Mouse (Mus musculus): ENCODE results near the gene Rragd. TPM values are rescaled to one million over a fixed set of nuclear protein-coding genes. Genes with fewer than 3 reads are reported as not detected.

Rragd gene
- polyA plus RNA-seq, 1 experiment, result 14.9 TPM

DNA sequence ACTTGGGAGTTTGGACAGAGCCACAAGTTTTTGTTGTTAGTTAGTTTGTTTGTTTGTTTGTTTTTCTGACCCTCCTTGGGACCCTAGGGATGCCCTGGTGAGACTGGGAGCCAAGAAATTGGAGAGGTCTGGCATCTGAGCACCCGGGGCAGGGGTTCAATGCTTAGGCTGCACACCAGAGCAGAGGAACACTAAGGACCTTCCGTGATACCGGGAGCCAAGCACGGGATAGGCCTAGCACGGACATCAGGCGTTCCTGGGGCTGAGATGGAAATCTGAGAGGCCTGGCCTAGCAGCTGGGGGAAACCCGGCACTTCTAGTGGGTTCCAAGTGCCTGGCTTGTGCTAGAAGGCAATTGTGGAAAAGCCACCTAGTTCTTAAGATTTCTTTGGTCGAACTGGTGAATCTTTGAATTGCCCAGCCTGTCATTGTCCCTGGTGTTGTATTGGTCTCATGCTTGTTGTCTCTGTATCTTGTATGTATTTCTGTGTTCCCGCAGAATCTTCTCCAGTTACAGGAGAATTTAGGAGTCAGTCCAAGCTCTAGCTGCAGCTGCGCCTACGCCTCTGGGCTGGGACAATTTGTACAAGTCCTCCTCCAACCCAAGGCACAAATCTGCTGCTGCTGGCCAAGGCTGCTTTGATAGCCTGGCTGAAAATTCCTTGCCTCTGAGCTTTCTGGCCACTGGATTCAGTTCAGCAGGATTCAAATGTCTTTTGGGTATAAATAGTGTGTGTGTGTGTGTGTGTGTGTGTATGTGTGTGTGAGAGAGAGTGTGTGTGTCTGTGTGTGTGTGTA is 75.3 kb downstream of the Rragd start:
- no peak overlapping the region for H3K4me3 ChIP-seq (ENCODE audit: low read depth, low read length)
- TF ChIP-seq CTCF (IDR thresholded peaks at IDR 0.05; ENCODE audit: extremely low read depth, insufficient read length, insufficient replicate concordance, low read depth, low read length), result no peak
- no peak for TF ChIP-seq POLR2A (IDR thresholded peaks at IDR 0.05; ENCODE audit: low read depth, low read length)
- WGBS, result 85% methylated on average over 11 of the region's 11 CpGs
- no peaks in the 10 kb centered on the region for H3K4me1 ChIP-seq (ENCODE audit: control insufficient read depth, insufficient read depth, insufficient read length, low read length)
- peak overlapping the region; percentile 64 for H3K27ac ChIP-seq (ENCODE audit: insufficient read depth, low read depth, low read length)
- H3K36me3 ChIP-seq (ENCODE audit: control insufficient read depth, insufficient read depth, low read length), result peaks cover 2% of the 10 kb centered on the region
- no peaks in the 10 kb centered on the region for H3K27me3 ChIP-seq (ENCODE audit: control insufficient read depth, insufficient read depth, low read length)

DNA sequence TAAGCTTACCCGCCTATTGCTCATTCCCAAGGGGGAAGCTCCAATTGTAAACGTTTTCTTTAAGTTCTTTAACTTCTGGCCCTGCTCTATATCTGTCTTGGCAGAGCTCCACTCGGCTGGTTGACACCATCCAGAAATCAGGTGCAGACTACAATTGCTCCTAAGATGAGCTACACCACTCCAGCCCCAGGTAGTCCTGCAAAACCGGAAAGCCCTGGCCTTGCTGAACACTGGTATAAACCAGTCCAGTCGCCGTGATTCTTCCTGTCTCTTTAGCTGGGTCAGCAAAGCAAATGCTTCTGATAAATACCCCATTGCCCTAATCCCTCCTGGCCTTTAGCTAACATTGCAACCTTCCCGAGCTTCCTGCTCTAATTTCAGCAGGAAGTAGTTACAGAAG is 78.3 kb downstream of the Rragd start:
- 38% methylated on average over 7 of the region's 7 CpGs for WGBS
- Histone ChIP-seq H3K36me3 (ENCODE audit: control insufficient read depth, insufficient read depth, low read length) (no peaks in the 10 kb centered on the region), H3K4me1 (ENCODE audit: control insufficient read depth, insufficient read depth, insufficient read length, low read length) (peaks cover 2% of the 10 kb centered on the region; the same call in 1 of the 2 replicates), H3K27ac (ENCODE audit: insufficient read depth, low read depth, low read length) (no peak overlapping the region), H3K27me3 (ENCODE audit: control insufficient read depth, insufficient read depth, low read length) (no peaks in the 10 kb centered on the region), H3K4me3 (ENCODE audit: low read depth, low read length) (no peak overlapping the region)
- no peak for TF ChIP-seq POLR2A (IDR thresholded peaks at IDR 0.05; ENCODE audit: low read depth, low read length)
- TF ChIP-seq CTCF (IDR thresholded peaks at IDR 0.05; ENCODE audit: extremely low read depth, insufficient read length, insufficient replicate concordance, low read depth, low read length), result no peak

DNA sequence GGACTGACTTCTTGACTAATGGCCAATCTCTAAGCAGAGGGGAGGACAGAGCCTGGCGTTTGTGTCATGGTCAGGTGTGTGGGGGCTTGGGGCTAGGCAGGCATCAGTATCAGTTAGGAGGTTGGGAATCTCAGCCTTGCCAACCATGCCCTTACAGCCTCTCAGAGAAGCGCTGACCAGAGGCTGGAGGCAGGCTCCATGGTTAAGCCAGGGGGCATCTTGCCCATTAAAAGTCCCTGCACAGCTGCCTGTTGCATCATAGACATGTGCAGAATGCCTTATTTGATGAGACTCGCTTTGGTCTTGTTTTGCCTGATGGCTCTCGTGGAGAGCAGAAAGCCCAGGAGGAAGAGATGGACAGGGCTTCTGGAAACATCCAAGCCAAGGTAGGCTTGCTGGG is 80.1 kb downstream of the Rragd start, which contains the start of gene Gabrr2:
Gene Gabrr2 (plus strand): TSS at position 19 of the 400 bp plus-strand sequence.
- no peak within 1 kb of the TSS for H3K4me3 ChIP-seq (ENCODE audit: low read depth, low read length)
- no peaks in the 10 kb centered on the region for H3K36me3 ChIP-seq (ENCODE audit: control insufficient read depth, insufficient read depth, low read length)
- H3K27ac ChIP-seq (ENCODE audit: insufficient read depth, low read depth, low read length), result no peak within 1 kb of the TSS
- H3K27me3 ChIP-seq (ENCODE audit: control insufficient read depth, insufficient read depth, low read length), result no peaks in the 10 kb centered on the region
- WGBS, result 87% methylated on average over 4 of the region's 4 CpGs
- TF ChIP-seq CTCF (IDR thresholded peaks at IDR 0.05; ENCODE audit: extremely low read depth, insufficient read length, insufficient replicate concordance, low read depth, low read length) (no peak), POLR2A (IDR thresholded peaks at IDR 0.05; ENCODE audit: low read depth, low read length) (no peak)
- peaks cover 2% of the 10 kb centered on the region; the same call in 1 of the 2 replicates for H3K4me1 ChIP-seq (ENCODE audit: control insufficient read depth, insufficient read depth, insufficient read length, low read length)

DNA sequence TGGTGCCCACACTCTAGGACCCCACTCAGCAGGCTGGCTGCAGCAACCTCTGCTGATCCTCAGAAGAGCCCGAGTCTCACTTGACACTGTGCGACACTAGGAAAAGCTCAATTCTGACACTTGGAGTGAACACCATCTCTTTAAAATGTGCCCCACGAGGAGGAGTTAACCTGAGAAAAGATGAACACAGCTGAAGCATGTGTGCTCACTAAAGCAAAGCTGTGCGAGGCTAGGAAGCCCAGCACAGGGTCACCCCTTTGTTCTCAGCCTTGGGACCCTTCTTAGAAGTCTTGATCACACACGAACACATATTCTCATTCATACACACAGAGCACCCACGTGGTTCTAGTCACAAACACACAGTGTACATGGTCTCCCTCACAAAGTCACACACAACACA is 82.1 kb downstream of the Rragd start:
- Histone ChIP-seq H3K27me3 (ENCODE audit: control insufficient read depth, insufficient read depth, low read length) (no peaks in the 10 kb centered on the region), H3K27ac (ENCODE audit: insufficient read depth, low read depth, low read length) (no peak overlapping the region), H3K4me1 (ENCODE audit: control insufficient read depth, insufficient read depth, insufficient read length, low read length) (peaks cover 2% of the 10 kb centered on the region; the same call in 1 of the 2 replicates), H3K4me3 (ENCODE audit: low read depth, low read length) (no peak overlapping the region), H3K36me3 (ENCODE audit: control insufficient read depth, insufficient read depth, low read length) (no peaks in the 10 kb centered on the region)
- TF ChIP-seq CTCF (IDR thresholded peaks at IDR 0.05; ENCODE audit: extremely low read depth, insufficient read length, insufficient replicate concordance, low read depth, low read length) (no peak), POLR2A (IDR thresholded peaks at IDR 0.05; ENCODE audit: low read depth, low read length) (no peak)
- 83% methylated on average over 6 of the region's 6 CpGs for WGBS

DNA sequence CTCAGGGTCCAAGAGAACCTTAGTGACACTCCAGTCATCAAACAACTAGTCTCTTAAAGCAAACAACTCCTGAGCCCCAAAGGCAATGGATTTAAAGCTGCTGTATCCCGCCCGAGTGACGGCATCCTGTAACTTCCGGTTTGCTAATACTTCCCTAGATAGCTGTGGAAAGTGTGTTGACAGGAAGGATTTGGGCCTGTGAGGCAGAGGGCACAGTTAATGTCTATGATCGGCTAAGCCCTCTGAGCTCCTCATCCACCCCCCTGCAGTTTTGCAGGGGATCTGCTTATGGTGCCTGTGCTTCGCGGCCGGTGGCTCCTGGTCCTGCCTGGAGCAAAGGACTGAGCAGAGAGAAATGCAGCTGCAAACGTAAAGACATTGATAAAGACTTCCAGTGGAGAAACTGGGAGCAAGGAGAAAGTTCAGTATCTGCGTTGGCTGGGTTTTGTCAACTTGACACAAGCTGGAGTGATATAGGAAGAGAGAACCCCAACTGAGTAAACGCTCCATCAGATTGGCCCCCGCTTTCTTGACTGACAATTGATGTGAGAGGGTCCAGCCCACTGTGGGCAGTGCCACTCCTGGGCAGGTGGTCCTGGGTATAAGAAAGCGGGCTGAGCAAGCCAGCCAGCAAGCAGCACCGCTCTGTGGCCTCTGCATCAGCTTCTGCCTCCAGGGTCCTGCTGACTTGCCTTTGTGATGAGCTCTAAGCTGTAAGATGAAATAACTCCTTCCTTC is 83.6 kb downstream of the Rragd start:
- Histone ChIP-seq H3K4me1 (ENCODE audit: control insufficient read depth, insufficient read depth, insufficient read length, low read length) (peaks cover 2% of the 10 kb centered on the region; the same call in 1 of the 2 replicates), H3K27ac (ENCODE audit: insufficient read depth, low read depth, low read length) (no peak overlapping the region), H3K4me3 (ENCODE audit: low read depth, low read length) (no peak overlapping the region), H3K36me3 (ENCODE audit: control insufficient read depth, insufficient read depth, low read length) (no peaks in the 10 kb centered on the region), H3K27me3 (ENCODE audit: control insufficient read depth, insufficient read depth, low read length) (no peaks in the 10 kb centered on the region)
- no peak for TF ChIP-seq CTCF (IDR thresholded peaks at IDR 0.05; ENCODE audit: extremely low read depth, insufficient read length, insufficient replicate concordance, low read depth, low read length)
- 50% methylated on average over 14 of the region's 14 CpGs for WGBS

DNA sequence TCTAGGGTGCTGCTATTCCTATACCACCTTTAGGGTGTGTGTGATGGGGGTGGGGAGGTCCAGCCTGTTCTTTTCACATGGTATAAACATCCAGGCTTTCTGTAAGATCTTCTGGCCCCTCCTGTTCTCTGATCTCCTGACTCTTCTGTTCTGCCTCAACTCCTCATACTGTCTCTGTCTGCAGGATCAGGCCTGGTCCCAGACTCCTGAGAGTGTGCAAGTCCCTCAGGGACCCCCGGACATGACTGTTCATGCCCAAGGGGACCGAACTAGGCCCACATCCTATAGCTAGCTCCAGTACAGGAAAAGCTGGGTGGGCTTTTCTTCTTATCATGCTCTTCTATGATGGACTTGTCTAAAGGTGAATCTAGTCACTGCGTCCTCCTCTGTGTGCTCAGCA is 84.5 kb downstream of the Rragd start:
- no peaks in the 10 kb centered on the region for H3K27me3 ChIP-seq (ENCODE audit: control insufficient read depth, insufficient read depth, low read length)
- WGBS, result 93% methylated on average over 3 of the region's 3 CpGs
- H3K27ac ChIP-seq (ENCODE audit: insufficient read depth, low read depth, low read length), result no peak overlapping the region
- TF ChIP-seq CTCF (IDR thresholded peaks at IDR 0.05; ENCODE audit: extremely low read depth, insufficient read length, insufficient replicate concordance, low read depth, low read length) (no peak), POLR2A (IDR thresholded peaks at IDR 0.05; ENCODE audit: low read depth, low read length) (no peak)
- H3K36me3 ChIP-seq (ENCODE audit: control insufficient read depth, insufficient read depth, low read length), result no peaks in the 10 kb centered on the region
- peaks cover 2% of the 10 kb centered on the region; the same call in 1 of the 2 replicates for H3K4me1 ChIP-seq (ENCODE audit: control insufficient read depth, insufficient read depth, insufficient read length, low read length)
- H3K4me3 ChIP-seq (ENCODE audit: low read depth, low read length), result no peak overlapping the region

DNA sequence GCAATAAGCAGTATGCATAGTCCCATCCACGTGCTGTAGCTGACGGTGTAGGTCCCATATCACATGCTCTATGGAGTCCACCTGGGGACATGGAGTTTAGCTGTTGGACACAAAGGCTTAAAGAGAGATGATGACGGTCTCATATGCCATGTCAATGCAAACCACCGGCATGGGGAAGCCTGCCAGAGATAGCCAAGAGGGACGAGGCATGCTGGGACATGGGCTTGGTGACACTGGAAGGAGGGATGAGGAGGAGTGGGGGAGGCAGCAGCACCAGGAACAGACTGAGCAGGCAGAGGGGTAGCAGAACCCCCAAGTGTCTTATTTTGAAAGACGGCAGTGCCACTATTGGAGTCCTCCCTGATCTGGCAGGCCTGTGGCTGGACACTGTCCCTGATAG is 85.0 kb downstream of the Rragd start:
- H3K4me3 ChIP-seq (ENCODE audit: low read depth, low read length), result no peak overlapping the region
- no peak overlapping the region for H3K27ac ChIP-seq (ENCODE audit: insufficient read depth, low read depth, low read length)
- WGBS, result 93% methylated on average over 6 of the region's 6 CpGs
- no peaks in the 10 kb centered on the region for H3K36me3 ChIP-seq (ENCODE audit: control insufficient read depth, insufficient read depth, low read length)
- no peaks in the 10 kb centered on the region for H3K27me3 ChIP-seq (ENCODE audit: control insufficient read depth, insufficient read depth, low read length)
- TF ChIP-seq CTCF (IDR thresholded peaks at IDR 0.05; ENCODE audit: extremely low read depth, insufficient read length, insufficient replicate concordance, low read depth, low read length) (no peak), POLR2A (IDR thresholded peaks at IDR 0.05; ENCODE audit: low read depth, low read length) (no peak)
- H3K4me1 ChIP-seq (ENCODE audit: control insufficient read depth, insufficient read depth, insufficient read length, low read length), result peaks cover 2% of the 10 kb centered on the region; the same call in 1 of the 2 replicates
